Mouse (Mus musculus): Measurements from ENCODE around the gene Rbmx. TPM values are rescaled to one million over a fixed set of nuclear protein-coding genes. Genes with fewer than 3 reads are reported as not detected.
A peak's percentile ranks its signal among the peaks of the same experiment; 100 is the strongest.

Rbmx gene
- 13.7 and 18.0 TPM in 2 replicates for polyA plus RNA-seq (2012; ENCODE audit: insufficient read depth, insufficient read length, missing spikeins)

- Histone ChIP-seq H3K27ac (replicated peaks; ENCODE audit: low read depth, low read length) (peak within 1 kb of the TSS; percentile 90), H3K4me3 (ENCODE audit: insufficient read depth, low read depth, low read length) (peak within 1 kb of the TSS; percentile 89), H3K4me1 (ENCODE audit: control insufficient read depth, insufficient read depth, insufficient read length, low read length) (no peaks in the 10 kb centered on the region)
These were observed at the start of gene Rbmx for GRCm38 (mm10) chrX:57392367-57393246. Gene Rbmx (minus strand): TSS chrX:57393036.

GRCm38 (mm10) chrX:57433897-57434296, 41.1 kb upstream of the Rbmx start:
- no peak overlapping the region for H3K4me3 ChIP-seq (ENCODE audit: insufficient read depth, low read depth, low read length)
- H3K4me1 ChIP-seq (ENCODE audit: control insufficient read depth, insufficient read depth, insufficient read length, low read length) = no peaks in the 10 kb centered on the region
- no peak overlapping the region for H3K27ac ChIP-seq (replicated peaks; ENCODE audit: low read depth, low read length)

GRCm38 (mm10) chrX:57431610-57432009, 38.8 kb upstream of the Rbmx start:
- H3K4me3 ChIP-seq (ENCODE audit: insufficient read depth, low read depth, low read length) = no peak overlapping the region
- no peak overlapping the region for H3K27ac ChIP-seq (replicated peaks; ENCODE audit: low read depth, low read length)
- H3K4me1 ChIP-seq (ENCODE audit: control insufficient read depth, insufficient read depth, insufficient read length, low read length) = no peaks in the 10 kb centered on the region

GRCm38 (mm10) chrX:57408769-57409168, 15.9 kb upstream of the Rbmx start, which contains the start of gene Gm364:
Gene Gm364 (plus strand): TSS chrX:57409154.
- no peak within 1 kb of the TSS for H3K27ac ChIP-seq (replicated peaks; ENCODE audit: low read depth, low read length)
- no peaks in the 10 kb centered on the region for H3K4me1 ChIP-seq (ENCODE audit: control insufficient read depth, insufficient read depth, insufficient read length, low read length)
- H3K4me3 ChIP-seq (ENCODE audit: insufficient read depth, low read depth, low read length) = no peak within 1 kb of the TSS

- Histone ChIP-seq H3K27ac (replicated peaks; ENCODE audit: low read depth, low read length) (no peak overlapping the region), H3K4me3 (ENCODE audit: insufficient read depth, low read depth, low read length) (no peak overlapping the region)
These were observed 10.8 kb upstream of the Rbmx start for GRCm38 (mm10) chrX:57403651-57404050.

GRCm38 (mm10) chrX:57401388-57401787, 8.6 kb upstream of the Rbmx start:
- no peak overlapping the region for H3K4me3 ChIP-seq (ENCODE audit: insufficient read depth, low read depth, low read length)
- H3K27ac ChIP-seq (replicated peaks; ENCODE audit: low read depth, low read length) = no peak overlapping the region
- H3K4me1 ChIP-seq (ENCODE audit: control insufficient read depth, insufficient read depth, insufficient read length, low read length) = no peaks in the 10 kb centered on the region

More at GRCm38 (mm10) chrX:57403651-57404050, 10.8 kb upstream of the Rbmx start:
- no peaks in the 10 kb centered on the region for H3K4me1 ChIP-seq (ENCODE audit: control insufficient read depth, insufficient read depth, insufficient read length, low read length)

- Histone ChIP-seq H3K4me3 (ENCODE audit: insufficient read depth, low read depth, low read length) (peak overlapping the region; percentile 33; the same call in 1 of the 2 replicates), H3K4me1 (ENCODE audit: control insufficient read depth, insufficient read depth, insufficient read length, low read length) (no peaks in the 10 kb centered on the region), H3K27ac (replicated peaks; ENCODE audit: low read depth, low read length) (no peak overlapping the region)
These were observed 576 bp upstream of the Rbmx start for GRCm38 (mm10) chrX:57393412-57393811.

- Histone ChIP-seq H3K4me3 (ENCODE audit: insufficient read depth, low read depth, low read length) (no peak overlapping the region), H3K4me1 (ENCODE audit: control insufficient read depth, insufficient read depth, insufficient read length, low read length) (no peaks in the 10 kb centered on the region), H3K27ac (replicated peaks; ENCODE audit: low read depth, low read length) (no peak overlapping the region)
These were observed 11.9 kb downstream of the Rbmx start for GRCm38 (mm10) chrX:57380915-57381314.

GRCm38 (mm10) chrX:57378579-57378978, 14.3 kb downstream of the Rbmx start:
- Histone ChIP-seq H3K27ac (replicated peaks; ENCODE audit: low read depth, low read length) (no peak overlapping the region), H3K4me3 (ENCODE audit: insufficient read depth, low read depth, low read length) (no peak overlapping the region), H3K4me1 (ENCODE audit: control insufficient read depth, insufficient read depth, insufficient read length, low read length) (no peaks in the 10 kb centered on the region)

GRCm38 (mm10) chrX:57377096-57377495, 15.7 kb downstream of the Rbmx start:
- no peaks in the 10 kb centered on the region for H3K4me1 ChIP-seq (ENCODE audit: control insufficient read depth, insufficient read depth, insufficient read length, low read length)
- H3K27ac ChIP-seq (replicated peaks; ENCODE audit: low read depth, low read length) = no peak overlapping the region
- H3K4me3 ChIP-seq (ENCODE audit: insufficient read depth, low read depth, low read length) = no peak overlapping the region

GRCm38 (mm10) chrX:57374029-57374428, 18.8 kb downstream of the Rbmx start:
- no peaks in the 10 kb centered on the region for H3K4me1 ChIP-seq (ENCODE audit: control insufficient read depth, insufficient read depth, insufficient read length, low read length)
- no peak overlapping the region for H3K27ac ChIP-seq (replicated peaks; ENCODE audit: low read depth, low read length)
- no peak overlapping the region for H3K4me3 ChIP-seq (ENCODE audit: insufficient read depth, low read depth, low read length)

- no peaks in the 10 kb centered on the region for H3K4me1 ChIP-seq (ENCODE audit: control insufficient read depth, insufficient read depth, insufficient read length, low read length)
- no peak overlapping the region for H3K27ac ChIP-seq (replicated peaks; ENCODE audit: low read depth, low read length)
- no peak overlapping the region for H3K4me3 ChIP-seq (ENCODE audit: insufficient read depth, low read depth, low read length)
These were observed 19.3 kb downstream of the Rbmx start for GRCm38 (mm10) chrX:57373543-57373942.

GRCm38 (mm10) chrX:57372965-57373364, 19.9 kb downstream of the Rbmx start:
- no peaks in the 10 kb centered on the region for H3K4me1 ChIP-seq (ENCODE audit: control insufficient read depth, insufficient read depth, insufficient read length, low read length)
- H3K27ac ChIP-seq (replicated peaks; ENCODE audit: low read depth, low read length) = no peak overlapping the region
- no peak overlapping the region for H3K4me3 ChIP-seq (ENCODE audit: insufficient read depth, low read depth, low read length)

GRCm38 (mm10) chrX:57364891-57365569, 27.8 kb downstream of the Rbmx start:
- Histone ChIP-seq H3K4me1 (ENCODE audit: control insufficient read depth, insufficient read depth, insufficient read length, low read length) (no peaks in the 10 kb centered on the region), H3K4me3 (ENCODE audit: insufficient read depth, low read depth, low read length) (no peak overlapping the region)

GRCm38 (mm10) chrX:57359316-57359715, 33.5 kb downstream of the Rbmx start:
- no peak overlapping the region for H3K4me3 ChIP-seq (ENCODE audit: insufficient read depth, low read depth, low read length)
- H3K27ac ChIP-seq (replicated peaks; ENCODE audit: low read depth, low read length) = no peak overlapping the region; the same call in 1 of the 2 replicates
- H3K4me1 ChIP-seq (ENCODE audit: control insufficient read depth, insufficient read depth, insufficient read length, low read length) = no peaks in the 10 kb centered on the region

More at GRCm38 (mm10) chrX:57364891-57365569, 27.8 kb downstream of the Rbmx start:
- no peak overlapping the region for H3K27ac ChIP-seq (replicated peaks; ENCODE audit: low read depth, low read length)
